Mouse (Mus musculus) kidney, postnatal 0 days (tissue): ENCODE results near the gene Cacfd1. TPM values are rescaled to one million over a fixed set of nuclear protein-coding genes. Genes with fewer than 3 reads are reported as not detected.

Experiments used
- ATAC-seq: fragments of 200-750 bp; cut with Nextera tagmentation; replicated peaks from 2 replicates; pipeline ENCODE4 v1.8.0; 2017; ENCODE audit warnings: low read depth, moderate number of reproducible peaks, moderate TSS enrichment, moderate library complexity; ENCODE audit not compliant: low FRiP score
- DNase-seq: peaks from one replicate; pipeline ENCODE4 v3.0.0-alpha.2; 2016; ENCODE audit warnings: low spot score
- H3K27ac ChIP-seq: fragments of 300-500 bp; sonication (generic); 2 replicates; pipeline ENCODE4 v1.5.1; 2014; ENCODE audit warnings: mild to moderate bottlenecking
- H3K27me3 ChIP-seq: fragments of 300-500 bp; sonication (generic); 2 replicates; pipeline ENCODE4 v1.6.1; 2014; ENCODE audit warnings: low read length, mixed read lengths; ENCODE audit not compliant: insufficient read depth
- H3K36me3 ChIP-seq: fragments of 300-500 bp; sonication (generic); 2 replicates; pipeline ENCODE4 v1.6.1; 2014; ENCODE audit warnings: low read length, mixed read lengths; ENCODE audit not compliant: insufficient read depth
- H3K4me1 ChIP-seq: fragments of 300-500 bp; sonication (generic); replicated peaks from 2 replicates; pipeline ENCODE4 v1.6.1; 2014; ENCODE audit warnings: antibody characterized with exemption, low read length, mixed read lengths; ENCODE audit not compliant: insufficient read depth
- H3K4me2 ChIP-seq: fragments of 300-500 bp; sonication (generic); 2 replicates; pipeline ENCODE4 v1.6.1; 2014; ENCODE audit warnings: mild to moderate bottlenecking, low read length, moderate library complexity, mixed read lengths
- H3K4me3 ChIP-seq: fragments of 300-500 bp; sonication (generic); replicated peaks from 2 replicates; pipeline ENCODE4 v1.5.1; 2014; ENCODE audit warnings: low read depth, low read length
- H3K9ac ChIP-seq: fragments of 300-500 bp; sonication (generic); 2 replicates; pipeline ENCODE4 v1.6.1; 2014; ENCODE audit warnings: low read depth, low read length
- H3K9me3 ChIP-seq: fragments of 300-500 bp; sonication (generic); replicated peaks from 2 replicates; pipeline ENCODE4 v1.6.1; 2016; ENCODE audit warnings: low read length, inconsistent platforms, mixed read lengths
- CTCF ChIP-seq: IDR thresholded peaks from 2 replicates; pipeline ENCODE4 v1.5.1; 2016; ENCODE audit warnings: antibody characterized with exemption, low read depth, mild to moderate bottlenecking, moderate library complexity
- WGBS: fragments of 180-500 bp; shearing (Covaris S2); extraction: QIAGEN DNeasy Blood & Tissue Kit; methylation state at CpG from one replicate; pipeline ENCODE4 v1.1.7; 2014; 5-methylcytosine and 5-hydroxymethylcytosine counted together
- polyA plus RNA-seq: library from polyadenylated mRNA; unstranded; fragments of >200 nt; fragmentation: Nextera tagmentation; extraction: Ambion mirVana; gene quantifications from 2 replicates; pipeline ENCODE4 v1.2.1, GENCODE M21; 2015

The Cacfd1 gene
- polyA plus RNA-seq, 1 experiment from 2014 or later = 41.5 TPM

- ATAC-seq (no peak), DNase-seq (no peak)
- H3K36me3 ChIP-seq = no peaks in the 10 kb centered on the region
- H3K27ac ChIP-seq = no peak overlapping the region
- WGBS = 59% methylated on average over 4 of the region's 4 CpGs
- no peaks in the 10 kb centered on the region for H3K9me3 ChIP-seq
- no peak overlapping the region for H3K4me2 ChIP-seq
- no peaks in the 10 kb centered on the region for H3K27me3 ChIP-seq
- no peak overlapping the region for H3K9ac ChIP-seq
- H3K4me3 ChIP-seq = no peak overlapping the region
- TF ChIP-seq CTCF = no peak
- peaks cover 8% of the 10 kb centered on the region; the same call in 1 of the 2 replicates for H3K4me1 ChIP-seq
These were observed 3.5 kb upstream of the Cacfd1 start for GRCm38 (mm10) chr2:27006255-27006654.

GRCm38 (mm10) chr2:27007701-27008100, 2.0 kb upstream of the Cacfd1 start:
- no peaks in the 10 kb centered on the region for H3K36me3 ChIP-seq
- DNase-seq = no peak
- H3K4me3 ChIP-seq = no peak overlapping the region
- H3K9ac ChIP-seq = no peak overlapping the region
- peaks cover 8% of the 10 kb centered on the region; the same call in 1 of the 2 replicates for H3K4me1 ChIP-seq
- ATAC-seq = no peak
- no peaks in the 10 kb centered on the region for H3K9me3 ChIP-seq
- H3K4me2 ChIP-seq = no peak overlapping the region
- H3K27me3 ChIP-seq = no peaks in the 10 kb centered on the region
- H3K27ac ChIP-seq = no peak overlapping the region
- 76% methylated on average over 7 of the region's 7 CpGs for WGBS
- TF ChIP-seq CTCF = no peak

- no peak overlapping the region for H3K27ac ChIP-seq
- WGBS = 48% methylated on average over 5 of the region's 5 CpGs
- ATAC-seq (peak; percentile 58; the same call in 1 of the 2 replicates), DNase-seq (peak; percentile 80)
- H3K9me3 ChIP-seq = no peaks in the 10 kb centered on the region
- H3K27me3 ChIP-seq = no peaks in the 10 kb centered on the region
- H3K4me2 ChIP-seq = no peak overlapping the region
- no peak overlapping the region for H3K4me3 ChIP-seq
- H3K9ac ChIP-seq = no peak overlapping the region
- peak; percentile 96 for TF ChIP-seq CTCF
- peaks cover 45% of the 10 kb centered on the region for H3K36me3 ChIP-seq
- H3K4me1 ChIP-seq = no peaks in the 10 kb centered on the region
These were observed 8.1 kb downstream of the Cacfd1 start for GRCm38 (mm10) chr2:27017802-27018201.

- Histone ChIP-seq H3K4me2 (no peak overlapping the region), H3K9ac (no peak overlapping the region), H3K27me3 (no peaks in the 10 kb centered on the region), H3K36me3 (peaks cover 39% of the 10 kb centered on the region), H3K4me3 (no peak overlapping the region), H3K4me1 (no peaks in the 10 kb centered on the region), H3K27ac (no peak overlapping the region), H3K9me3 (no peaks in the 10 kb centered on the region)
- WGBS = 93% methylated on average over 2 of the region's 2 CpGs
- TF ChIP-seq CTCF = no peak
- DNase-seq (no peak), ATAC-seq (no peak)
These were observed 9.8 kb downstream of the Cacfd1 start for GRCm38 (mm10) chr2:27019530-27019929.

GRCm38 (mm10) chr2:27021103-27021502, 11.4 kb downstream of the Cacfd1 start:
- Histone ChIP-seq H3K27me3 (no peaks in the 10 kb centered on the region), H3K4me2 (no peak overlapping the region), H3K9ac (no peak overlapping the region), H3K4me3 (no peak overlapping the region), H3K36me3 (peaks cover 25% of the 10 kb centered on the region; the same call in 1 of the 2 replicates), H3K4me1 (no peaks in the 10 kb centered on the region), H3K27ac (no peak overlapping the region), H3K9me3 (no peaks in the 10 kb centered on the region)
- no peak for TF ChIP-seq CTCF
- no peak for ATAC-seq
- no peak for DNase-seq
- 77% methylated on average over 1 of the region's 1 CpGs for whole genome bisulfite sequencing

GRCm38 (mm10) chr2:27022612-27023011, 12.9 kb downstream of the Cacfd1 start:
- no peaks in the 10 kb centered on the region for H3K9me3 ChIP-seq
- no peak overlapping the region for H3K4me2 ChIP-seq
- TF ChIP-seq CTCF = no peak
- H3K4me1 ChIP-seq = no peaks in the 10 kb centered on the region
- 62% methylated on average over 6 of the region's 6 CpGs for WGBS
- no peak for DNase-seq
- ATAC-seq = no peak
- H3K4me3 ChIP-seq = no peak overlapping the region
- no peaks in the 10 kb centered on the region for H3K27me3 ChIP-seq
- peaks cover 11% of the 10 kb centered on the region; the same call in 1 of the 2 replicates for H3K36me3 ChIP-seq
- H3K27ac ChIP-seq = no peak overlapping the region
- H3K9ac ChIP-seq = no peak overlapping the region

- Histone ChIP-seq H3K27me3 (no peaks in the 10 kb centered on the region), H3K4me3 (no peak overlapping the region), H3K4me1 (no peaks in the 10 kb centered on the region), H3K27ac (no peak overlapping the region), H3K9ac (no peak overlapping the region), H3K36me3 (0 out of 2 replicates have a peak, but pooled peaks cover 4% of the 10 kb centered on the region), H3K4me2 (no peak overlapping the region), H3K9me3 (no peaks in the 10 kb centered on the region)
- no peak for TF ChIP-seq CTCF
- WGBS = 77% methylated on average over 14 of the region's 14 CpGs
- no peak for DNase-seq
- ATAC-seq = no peak
These were observed 14.4 kb downstream of the Cacfd1 start for GRCm38 (mm10) chr2:27024136-27024535.
